Mouse (Mus musculus): ENCODE measurements around the gene Ranbp2. TPM values are rescaled to one million over a fixed set of nuclear protein-coding genes. Genes with fewer than 3 reads are reported as not detected.
A peak's percentile ranks its signal among the peaks of the same experiment; 100 is the strongest.

Ranbp2 gene
- total and polyA plus RNA-seq, 3 experiments = 3.2 to 53.5 (median 47.5) TPM

DNA sequence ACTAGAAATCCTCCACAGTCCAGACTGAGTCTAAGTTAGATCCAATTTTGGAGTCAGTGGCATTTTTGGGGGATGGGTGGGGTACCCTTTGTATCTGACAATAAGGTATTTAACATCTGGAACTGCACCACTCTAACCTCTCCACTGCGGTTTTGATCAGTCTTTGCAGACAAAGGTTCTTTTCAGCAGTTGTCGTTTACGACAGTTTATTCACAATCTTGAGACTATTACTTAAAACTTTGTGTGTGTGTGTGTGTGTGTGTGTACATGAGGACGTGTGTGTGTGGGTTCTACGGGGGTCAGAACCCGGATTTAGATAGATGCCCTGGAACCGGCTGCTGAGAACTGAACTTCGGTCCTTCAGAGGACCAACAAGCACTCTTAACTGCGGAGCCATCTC is 870 bp upstream of the Ranbp2 start:
- H3K27me3 ChIP-seq (ENCODE audit: control insufficient read depth, insufficient read depth, low read length) = no peaks in the 10 kb centered on the region
- H3K9ac ChIP-seq (ENCODE audit: low read depth, low read length) = peak overlapping the region; percentile 43
- no peak for DNase-seq
- H3K4me1 ChIP-seq (ENCODE audit: control insufficient read depth, insufficient read depth, low read length) = no peaks in the 10 kb centered on the region; the same call in 1 of the 2 replicates
- peak overlapping the region; percentile 99 for H3K27ac ChIP-seq
- TF ChIP-seq POLR2A (IDR thresholded peaks at IDR 0.05; ENCODE audit: insufficient read depth, low read depth, low read length) = no peak
- TF ChIP-seq CTCF (IDR thresholded peaks at IDR 0.05) = no peak
- TF ChIP-seq EP300 (IDR thresholded peaks at IDR 0.05; ENCODE audit: insufficient read depth, low read depth, low read length) = no peak
- 10% methylated on average over 9 of the region's 9 CpGs for WGBS
- H3K36me3 ChIP-seq (ENCODE audit: control insufficient read depth, insufficient read depth, low read length) = peaks cover 9% of the 10 kb centered on the region
- H3K4me3 ChIP-seq = peak overlapping the region; percentile 100
- H3K79me2 ChIP-seq (replicated peaks; ENCODE audit: control insufficient read depth, insufficient read depth, low read length) = peaks cover 3% of the 10 kb centered on the region
- intact Hi-C loops (cut with DNase I) = loop anchor here (2.0 to 5.0 kb wide), 3 partner anchors 39 to 83 kb away; partner anchors contain the start of gene Ccdc138

- Histone ChIP-seq H3K27me3 (ENCODE audit: control insufficient read depth, insufficient read depth, low read length) (no peaks in the 10 kb centered on the region), H3K9ac (ENCODE audit: low read depth, low read length) (peak overlapping the region; percentile 92)
- intact Hi-C loops (cut with DNase I) = loop anchor here (2.0 to 5.0 kb wide), 3 partner anchors 40 to 85 kb away; partner anchors contain the start of gene Ccdc138
Observed at GRCm38 (mm10) chr10:58447280-58447781, 611 bp downstream of the Ranbp2 start.

GRCm38 (mm10) chr10:58451575-58451974 is 4.9 kb downstream of the Ranbp2 start:
- no peak overlapping the region for H3K9ac ChIP-seq (ENCODE audit: low read depth, low read length)
- intact Hi-C loops (cut with DNase I) = no loop called here
- H3K27ac ChIP-seq = no peak overlapping the region
- DNase-seq = no peak
- H3K4me3 ChIP-seq = no peak overlapping the region
- H3K4me1 ChIP-seq (ENCODE audit: control insufficient read depth, insufficient read depth, low read length) = no peaks in the 10 kb centered on the region; the same call in 1 of the 2 replicates
- peaks cover 5% of the 10 kb centered on the region for H3K79me2 ChIP-seq (replicated peaks; ENCODE audit: control insufficient read depth, insufficient read depth, low read length)
- no peaks in the 10 kb centered on the region for H3K27me3 ChIP-seq (ENCODE audit: control insufficient read depth, insufficient read depth, low read length)
- peaks cover 20% of the 10 kb centered on the region for H3K36me3 ChIP-seq (ENCODE audit: control insufficient read depth, insufficient read depth, low read length)
- TF ChIP-seq POLR2A (IDR thresholded peaks at IDR 0.05; ENCODE audit: insufficient read depth, low read depth, low read length) (no peak), CTCF (IDR thresholded peaks at IDR 0.05) (no peak), EP300 (IDR thresholded peaks at IDR 0.05; ENCODE audit: insufficient read depth, low read depth, low read length) (no peak)

More at GRCm38 (mm10) chr10:58447280-58447781, 611 bp downstream of the Ranbp2 start:
- no peaks in the 10 kb centered on the region; the same call in 1 of the 2 replicates for H3K4me1 ChIP-seq (ENCODE audit: control insufficient read depth, insufficient read depth, low read length)
- no peak for DNase-seq
- TF ChIP-seq CTCF (IDR thresholded peaks at IDR 0.05) = no peak
- no peak for TF ChIP-seq POLR2A (IDR thresholded peaks at IDR 0.05; ENCODE audit: insufficient read depth, low read depth, low read length)
- TF ChIP-seq EP300 (IDR thresholded peaks at IDR 0.05; ENCODE audit: insufficient read depth, low read depth, low read length) = no peak
- H3K79me2 ChIP-seq (replicated peaks; ENCODE audit: control insufficient read depth, insufficient read depth, low read length) = peaks cover 5% of the 10 kb centered on the region
- peak overlapping the region; percentile 100 for H3K4me3 ChIP-seq
- H3K36me3 ChIP-seq (ENCODE audit: control insufficient read depth, insufficient read depth, low read length) = peaks cover 12% of the 10 kb centered on the region
- WGBS = under 1% methylated on average over 32 of the region's 32 CpGs
- peak overlapping the region; percentile 99 for H3K27ac ChIP-seq

DNA sequence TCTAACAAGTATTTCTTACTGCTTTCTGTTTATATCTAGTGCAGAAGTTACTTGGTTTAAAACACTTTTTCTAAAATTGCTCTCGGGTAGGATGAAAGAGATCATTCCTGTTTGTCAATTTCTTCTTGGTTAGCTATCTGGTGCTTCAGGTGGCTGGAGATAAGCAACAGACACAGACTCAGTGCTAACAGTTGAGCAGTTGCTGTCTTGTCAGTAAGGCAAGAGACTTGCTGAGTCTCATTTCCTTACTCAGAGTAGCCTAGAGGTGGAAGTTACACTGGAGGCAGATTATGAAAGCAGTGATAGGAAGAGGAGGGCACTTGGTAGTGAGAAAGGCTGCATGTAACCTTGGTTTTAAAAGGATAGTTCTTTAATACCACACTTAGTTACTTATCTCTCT is 5.5 kb downstream of the Ranbp2 start:
- Histone ChIP-seq H3K9ac (ENCODE audit: low read depth, low read length) (no peak overlapping the region), H3K4me3 (no peak overlapping the region), H3K4me1 (ENCODE audit: control insufficient read depth, insufficient read depth, low read length) (no peaks in the 10 kb centered on the region; the same call in 1 of the 2 replicates), H3K27me3 (ENCODE audit: control insufficient read depth, insufficient read depth, low read length) (no peaks in the 10 kb centered on the region), H3K36me3 (ENCODE audit: control insufficient read depth, insufficient read depth, low read length) (peaks cover 21% of the 10 kb centered on the region), H3K79me2 (replicated peaks; ENCODE audit: control insufficient read depth, insufficient read depth, low read length) (peaks cover 5% of the 10 kb centered on the region), H3K27ac (no peak overlapping the region)
- DNase-seq = no peak
- TF ChIP-seq EP300 (IDR thresholded peaks at IDR 0.05; ENCODE audit: insufficient read depth, low read depth, low read length) (no peak), POLR2A (IDR thresholded peaks at IDR 0.05; ENCODE audit: insufficient read depth, low read depth, low read length) (no peak), CTCF (IDR thresholded peaks at IDR 0.05) (no peak)
- WGBS = 61% methylated on average over 1 of the region's 1 CpGs
- intact Hi-C loops (cut with DNase I) = no loop called here

DNA sequence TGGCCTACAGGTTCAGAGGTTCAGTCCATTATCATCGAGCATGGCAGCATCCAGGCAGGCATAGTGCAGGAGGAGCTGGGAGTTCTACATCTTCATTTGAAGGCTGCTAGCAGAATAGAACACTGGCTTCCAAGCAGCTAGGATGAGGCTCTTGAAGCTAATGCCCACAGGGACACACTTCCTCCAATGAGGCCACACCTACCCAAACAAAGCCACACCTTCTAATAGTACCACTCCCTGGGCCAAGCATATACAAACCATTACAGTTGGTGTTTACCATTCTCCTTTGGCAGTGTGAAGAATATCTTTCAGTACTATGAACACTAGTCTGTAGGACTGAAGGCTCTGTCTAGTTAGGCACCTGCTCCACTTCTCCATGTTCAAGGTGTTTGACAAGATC is 13.2 kb downstream of the Ranbp2 start:
- Histone ChIP-seq H3K27ac (no peak overlapping the region), H3K9ac (ENCODE audit: low read depth, low read length) (no peak overlapping the region), H3K36me3 (ENCODE audit: control insufficient read depth, insufficient read depth, low read length) (peaks cover 10% of the 10 kb centered on the region), H3K79me2 (replicated peaks; ENCODE audit: control insufficient read depth, insufficient read depth, low read length) (peaks cover 4% of the 10 kb centered on the region; the same call in 1 of the 2 replicates), H3K4me3 (no peak overlapping the region), H3K4me1 (ENCODE audit: control insufficient read depth, insufficient read depth, low read length) (no peaks in the 10 kb centered on the region), H3K27me3 (ENCODE audit: control insufficient read depth, insufficient read depth, low read length) (no peaks in the 10 kb centered on the region)
- no peak for DNase-seq
- WGBS = 90% methylated on average over 1 of the region's 1 CpGs
- intact Hi-C loops (cut with DNase I) = loop anchor here (5.0 kb wide), 1 partner anchor 32 kb away; no protein-coding TSS in a partner anchor
- TF ChIP-seq EP300 (IDR thresholded peaks at IDR 0.05; ENCODE audit: insufficient read depth, low read depth, low read length) (no peak), POLR2A (IDR thresholded peaks at IDR 0.05; ENCODE audit: insufficient read depth, low read depth, low read length) (no peak), CTCF (IDR thresholded peaks at IDR 0.05) (no peak)

DNA sequence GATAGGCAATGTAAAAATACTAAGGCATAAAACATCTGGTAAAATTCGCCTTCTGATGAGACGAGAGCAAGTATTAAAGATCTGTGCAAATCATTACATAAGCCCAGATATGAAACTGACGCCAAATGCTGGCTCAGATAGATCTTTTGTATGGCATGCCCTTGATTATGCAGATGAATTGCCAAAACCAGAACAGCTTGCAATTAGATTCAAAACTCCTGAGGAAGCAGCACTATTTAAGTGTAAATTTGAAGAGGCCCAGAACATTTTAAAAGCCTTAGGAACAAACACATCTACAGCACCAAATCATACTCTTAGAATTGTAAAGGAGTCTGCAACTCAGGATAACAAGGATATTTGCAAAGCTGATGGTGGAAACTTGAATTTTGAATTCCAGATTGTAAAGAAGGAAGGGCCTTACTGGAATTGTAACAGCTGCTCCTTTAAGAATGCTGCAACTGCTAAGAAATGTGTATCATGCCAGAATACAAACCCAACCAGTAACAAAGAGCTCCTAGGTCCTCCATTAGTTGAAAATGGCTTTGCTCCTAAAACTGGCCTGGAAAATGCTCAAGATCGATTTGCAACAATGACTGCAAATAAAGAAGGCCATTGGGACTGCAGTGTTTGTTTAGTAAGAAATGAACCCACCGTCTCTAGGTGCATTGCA is 30.5 kb downstream of the Ranbp2 start:
- Histone ChIP-seq H3K79me2 (replicated peaks; ENCODE audit: control insufficient read depth, insufficient read depth, low read length) (no peaks in the 10 kb centered on the region), H3K4me3 (no peak overlapping the region), H3K27ac (no peak overlapping the region), H3K4me1 (ENCODE audit: control insufficient read depth, insufficient read depth, low read length) (no peaks in the 10 kb centered on the region), H3K9ac (ENCODE audit: low read depth, low read length) (no peak overlapping the region), H3K27me3 (ENCODE audit: control insufficient read depth, insufficient read depth, low read length) (no peaks in the 10 kb centered on the region), H3K36me3 (ENCODE audit: control insufficient read depth, insufficient read depth, low read length) (peaks cover 15% of the 10 kb centered on the region)
- no peak for DNase-seq
- intact Hi-C loops (cut with DNase I) = no loop called here
- WGBS = 83% methylated on average over 5 of the region's 5 CpGs
- TF ChIP-seq EP300 (IDR thresholded peaks at IDR 0.05; ENCODE audit: insufficient read depth, low read depth, low read length) (no peak), CTCF (IDR thresholded peaks at IDR 0.05) (no peak), POLR2A (IDR thresholded peaks at IDR 0.05; ENCODE audit: insufficient read depth, low read depth, low read length) (no peak)

Data from heart, adult 2 months (tissue).